Mouse (Mus musculus): Measurements from ENCODE around the gene Wdr73. TPM values are rescaled to one million over a fixed set of nuclear protein-coding genes. Genes with fewer than 3 reads are reported as not detected.

Wdr73 gene
- total and polyA plus RNA-seq, 3 experiments, result 42.4 to 55.7 (median 48.1) TPM

DNA sequence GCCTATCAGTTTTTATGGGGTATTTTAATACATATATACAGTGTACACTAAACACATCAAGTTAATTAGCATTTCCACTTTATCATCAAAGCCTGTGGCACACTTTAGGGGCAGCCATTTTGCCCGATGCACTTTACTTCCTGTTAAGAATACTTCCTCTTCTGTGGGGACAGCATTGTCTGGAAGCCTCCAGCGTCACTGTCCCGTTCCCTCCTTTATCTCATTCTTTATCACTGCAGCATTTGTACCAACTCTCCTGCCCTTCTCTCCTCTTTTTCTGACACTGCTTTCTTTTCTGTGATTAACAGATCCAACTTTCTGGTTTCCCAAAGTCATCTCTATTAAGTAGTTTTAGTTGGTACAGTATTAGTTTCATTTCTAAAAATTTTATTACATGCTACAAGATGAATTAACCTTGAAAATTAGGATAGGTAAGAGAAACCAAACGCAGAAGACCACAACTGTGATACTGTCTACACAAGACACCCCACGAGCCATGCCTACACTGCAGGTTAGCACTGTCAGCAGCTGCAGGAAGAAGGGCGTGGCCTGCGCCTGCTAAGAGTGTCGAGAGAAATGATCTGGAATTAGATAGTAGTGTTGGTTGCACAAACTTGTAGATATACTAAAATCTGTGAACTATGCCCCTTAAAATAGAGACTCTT is 18.0 kb upstream of the Wdr73 start:
- no peak overlapping the region for H3K4me2 ChIP-seq (ENCODE audit: insufficient read depth, low read depth, poor library complexity, severe bottlenecking)
- in situ Hi-C loops (cut with MboI; ENCODE audit: low pct_ligation_motif_present, low pct_unique_long_range_greater_than_20kb, low sequenced_read_pairs), result no loop called here
- no peak overlapping the region for H3K27ac ChIP-seq (ENCODE audit: insufficient read depth, low read depth)
- peaks cover 58 to 81% of the 10 kb centered on the region in 2 experiments for H3K36me3 ChIP-seq (replicated peaks in 1 of 2; ENCODE audit: control insufficient read depth in 1 of 2, insufficient read depth in 1 of 2, low read length in 1 of 2)
- dilution Hi-C loops (cut with MboI; ENCODE audit: extremely low pct_ligation_motif_present, extremely low pct_unique_long_range_greater_than_20kb, low sequenced_read_pairs), result no loop called here
- 0 out of 2 replicates have a peak, but pooled peaks cover 2% of the 10 kb centered on the region for H3K79me2 ChIP-seq (replicated peaks; ENCODE audit: control insufficient read depth, extremely low read depth, insufficient read depth, poor library complexity, severe bottlenecking)
- peak; percentile 28 for DNase-seq (ENCODE audit: extremely low read depth)
- H3K27me3 ChIP-seq (replicated peaks), result no peaks in the 10 kb centered on the region
- no peak for TF ChIP-seq TCF12 (IDR thresholded peaks at IDR 0.05; ENCODE audit: low read depth, low read length)
- TF ChIP-seq ZMIZ1 (IDR thresholded peaks at IDR 0.05; ENCODE audit: low read depth, low read length), result no peak
- no peak for TF ChIP-seq IRF4 (IDR thresholded peaks at IDR 0.05; ENCODE audit: low read depth, low read length)
- TF ChIP-seq RCOR1 (conservative IDR thresholded peaks at IDR 0.05; ENCODE audit: low read depth, low read length), result no peak
- TF ChIP-seq ZC3H11A (IDR thresholded peaks at IDR 0.05; ENCODE audit: low read depth, low read length), result no peak
- no peak for TF ChIP-seq NELFE (IDR thresholded peaks at IDR 0.05; ENCODE audit: low read depth, low read length)
- TF ChIP-seq ELF1 (IDR thresholded peaks at IDR 0.05; ENCODE audit: low read depth, low read length), result no peak
- TF ChIP-seq MAFK (IDR thresholded peaks at IDR 0.05; ENCODE audit: insufficient replicate concordance, low read length), result no peak
- TF ChIP-seq USF2 (conservative IDR thresholded peaks at IDR 0.05; ENCODE audit: low read depth, low read length), result no peak
- no peak for TF ChIP-seq ZNF384 (IDR thresholded peaks at IDR 0.05; ENCODE audit: low read depth, low read length)
- no peak for TF ChIP-seq E2F4 (IDR thresholded peaks at IDR 0.05; ENCODE audit: insufficient replicate concordance, low read depth, low read length)
- no peak for TF ChIP-seq NRF1 (IDR thresholded peaks at IDR 0.05; ENCODE audit: low read depth, low read length)
- no peak for TF ChIP-seq JUND (conservative IDR thresholded peaks at IDR 0.05; ENCODE audit: low read depth, low read length)
- TF ChIP-seq CHD2 (IDR thresholded peaks at IDR 0.05; ENCODE audit: low read length), result no peak
- TF ChIP-seq MYC (IDR thresholded peaks at IDR 0.05; ENCODE audit: low read depth, low read length), result no peak
- no peak for TF ChIP-seq ETS1 (conservative IDR thresholded peaks at IDR 0.05; ENCODE audit: low read depth, low read length)
- no peak for TF ChIP-seq BHLHE40 (IDR thresholded peaks at IDR 0.05; ENCODE audit: low read depth, low read length)
- no peak for TF ChIP-seq SMC3 (IDR thresholded peaks at IDR 0.05; ENCODE audit: low read depth, low read length)
- TF ChIP-seq CHD1 (IDR thresholded peaks at IDR 0.05; ENCODE audit: low read depth, low read length), result no peak
- TF ChIP-seq EP300 (IDR thresholded peaks at IDR 0.05; ENCODE audit: low read length), result no peak
- H3K4me1 ChIP-seq (ENCODE audit: control insufficient read depth in 1 of 2, insufficient read depth in 2 of 2), result peaks cover 0 to 19% of the 10 kb centered on the region in 2 experiments; a peak in 2 of 4 replicates
- H3K9me3 ChIP-seq (replicated peaks; ENCODE audit: low read length), result no peaks in the 10 kb centered on the region
- no peak overlapping the region for H3K4me3 ChIP-seq (replicated peaks in 1 of 3; ENCODE audit: low read depth in 2 of 3, low read length in 2 of 3, poor library complexity in 1 of 3)
- no peak overlapping the region for H3K9ac ChIP-seq (ENCODE audit: insufficient read depth, low read depth)

Measured in CH12.LX (cell line).